Mouse (Mus musculus): ENCODE data around the gene Iqcn.
A peak's percentile ranks its signal among the peaks of the same experiment; 100 is the strongest.

The Iqcn gene

GRCm38 (mm10) chr8:70738211-70738610 is 35.0 kb downstream of the Iqcn start:
- TF ChIP-seq NANOG (IDR thresholded peaks at IDR 0.05; ENCODE audit: borderline replicate concordance, low read length) = no peak
- no peak for TF ChIP-seq CTCF (conservative IDR thresholded peaks at IDR 0.05; ENCODE audit: low read length)
- TF ChIP-seq POU5F1 (IDR thresholded peaks at IDR 0.05; ENCODE audit: borderline replicate concordance, low read length) = no peak
- no peak overlapping the region for H3K4me3 ChIP-seq (replicated peaks; ENCODE audit: low read length)
- H3K9me3 ChIP-seq (ENCODE audit: low read length) = no peaks in the 10 kb centered on the region
- H3K36me3 ChIP-seq (ENCODE audit: insufficient read depth, low read length) = no peaks in the 10 kb centered on the region
- peaks cover 18% of the 10 kb centered on the region for H3K4me1 ChIP-seq (replicated peaks; ENCODE audit: low read depth, low read length)
- peaks cover 36% of the 10 kb centered on the region for H3K27me3 ChIP-seq (ENCODE audit: insufficient read depth, low read length)

GRCm38 (mm10) chr8:70741661-70742060 is 38.4 kb downstream of the Iqcn start:
- TF ChIP-seq POU5F1 (IDR thresholded peaks at IDR 0.05; ENCODE audit: borderline replicate concordance, low read length) (no peak), CTCF (conservative IDR thresholded peaks at IDR 0.05; ENCODE audit: low read length) (no peak), NANOG (IDR thresholded peaks at IDR 0.05; ENCODE audit: borderline replicate concordance, low read length) (no peak)
- Histone ChIP-seq H3K9me3 (ENCODE audit: low read length) (no peaks in the 10 kb centered on the region), H3K4me3 (replicated peaks; ENCODE audit: low read length) (no peak overlapping the region), H3K27me3 (ENCODE audit: insufficient read depth, low read length) (peaks cover 70% of the 10 kb centered on the region), H3K4me1 (replicated peaks; ENCODE audit: low read depth, low read length) (peaks cover 51% of the 10 kb centered on the region), H3K36me3 (ENCODE audit: insufficient read depth, low read length) (no peaks in the 10 kb centered on the region)

- peaks cover 75% of the 10 kb centered on the region for H3K27me3 ChIP-seq (ENCODE audit: insufficient read depth, low read length)
- H3K36me3 ChIP-seq (ENCODE audit: insufficient read depth, low read length) = no peaks in the 10 kb centered on the region
- H3K4me3 ChIP-seq (replicated peaks; ENCODE audit: low read length) = no peak overlapping the region
- peaks cover 54% of the 10 kb centered on the region for H3K4me1 ChIP-seq (replicated peaks; ENCODE audit: low read depth, low read length)
- no peaks in the 10 kb centered on the region for H3K9me3 ChIP-seq (ENCODE audit: low read length)
- TF ChIP-seq CTCF (conservative IDR thresholded peaks at IDR 0.05; ENCODE audit: low read length) = no peak
- TF ChIP-seq POU5F1 (IDR thresholded peaks at IDR 0.05; ENCODE audit: borderline replicate concordance, low read length) = no peak
- TF ChIP-seq NANOG (IDR thresholded peaks at IDR 0.05; ENCODE audit: borderline replicate concordance, low read length) = no peak
Observed at GRCm38 (mm10) chr8:70742176-70742575, 38.9 kb downstream of the Iqcn start.

- no peaks in the 10 kb centered on the region for H3K36me3 ChIP-seq (ENCODE audit: insufficient read depth, low read length)
- peaks cover 82% of the 10 kb centered on the region for H3K27me3 ChIP-seq (ENCODE audit: insufficient read depth, low read length)
- peaks cover 64% of the 10 kb centered on the region for H3K4me1 ChIP-seq (replicated peaks; ENCODE audit: low read depth, low read length)
- H3K9me3 ChIP-seq (ENCODE audit: low read length) = no peaks in the 10 kb centered on the region
- TF ChIP-seq NANOG (IDR thresholded peaks at IDR 0.05; ENCODE audit: borderline replicate concordance, low read length) (no peak), POU5F1 (IDR thresholded peaks at IDR 0.05; ENCODE audit: borderline replicate concordance, low read length) (no peak), CTCF (conservative IDR thresholded peaks at IDR 0.05; ENCODE audit: low read length) (no peak)
- peak overlapping the region; percentile 77 for H3K4me3 ChIP-seq (replicated peaks; ENCODE audit: low read length)
Observed at GRCm38 (mm10) chr8:70742981-70743655, 39.9 kb downstream of the Iqcn start.

GRCm38 (mm10) chr8:70743656-70744590 is 40.7 kb downstream of the Iqcn start:
- TF ChIP-seq POU5F1 (IDR thresholded peaks at IDR 0.05; ENCODE audit: borderline replicate concordance, low read length) (no peak), CTCF (conservative IDR thresholded peaks at IDR 0.05; ENCODE audit: low read length) (no peak), NANOG (IDR thresholded peaks at IDR 0.05; ENCODE audit: borderline replicate concordance, low read length) (no peak)
- Histone ChIP-seq H3K36me3 (ENCODE audit: insufficient read depth, low read length) (no peaks in the 10 kb centered on the region), H3K4me3 (replicated peaks; ENCODE audit: low read length) (peak overlapping the region; percentile 77), H3K9me3 (ENCODE audit: low read length) (no peaks in the 10 kb centered on the region), H3K27me3 (ENCODE audit: insufficient read depth, low read length) (peaks cover 84% of the 10 kb centered on the region), H3K4me1 (replicated peaks; ENCODE audit: low read depth, low read length) (peaks cover 72% of the 10 kb centered on the region)

- Histone ChIP-seq H3K4me3 (replicated peaks; ENCODE audit: low read length) (peak overlapping the region; percentile 10; the same call in 1 of the 2 replicates), H3K9me3 (ENCODE audit: low read length) (no peaks in the 10 kb centered on the region), H3K27me3 (ENCODE audit: insufficient read depth, low read length) (peaks cover 90% of the 10 kb centered on the region), H3K36me3 (ENCODE audit: insufficient read depth, low read length) (no peaks in the 10 kb centered on the region), H3K4me1 (replicated peaks; ENCODE audit: low read depth, low read length) (peaks cover 78% of the 10 kb centered on the region)
- TF ChIP-seq POU5F1 (IDR thresholded peaks at IDR 0.05; ENCODE audit: borderline replicate concordance, low read length) = no peak
- TF ChIP-seq NANOG (IDR thresholded peaks at IDR 0.05; ENCODE audit: borderline replicate concordance, low read length) = no peak
- no peak for TF ChIP-seq CTCF (conservative IDR thresholded peaks at IDR 0.05; ENCODE audit: low read length)
Observed at GRCm38 (mm10) chr8:70744806-70745205, 41.5 kb downstream of the Iqcn start.

- Histone ChIP-seq H3K4me3 (replicated peaks; ENCODE audit: low read length) (no peak overlapping the region), H3K27me3 (ENCODE audit: insufficient read depth, low read length) (peaks cover 90% of the 10 kb centered on the region), H3K4me1 (replicated peaks; ENCODE audit: low read depth, low read length) (peaks cover 78% of the 10 kb centered on the region), H3K36me3 (ENCODE audit: insufficient read depth, low read length) (no peaks in the 10 kb centered on the region), H3K9me3 (ENCODE audit: low read length) (no peaks in the 10 kb centered on the region)
- TF ChIP-seq CTCF (conservative IDR thresholded peaks at IDR 0.05; ENCODE audit: low read length) (no peak), POU5F1 (IDR thresholded peaks at IDR 0.05; ENCODE audit: borderline replicate concordance, low read length) (no peak), NANOG (IDR thresholded peaks at IDR 0.05; ENCODE audit: borderline replicate concordance, low read length) (no peak)
Observed at GRCm38 (mm10) chr8:70745691-70746220, 42.5 kb downstream of the Iqcn start.

GRCm38 (mm10) chr8:70746676-70747075 is 43.4 kb downstream of the Iqcn start:
- no peaks in the 10 kb centered on the region for H3K9me3 ChIP-seq (ENCODE audit: low read length)
- peaks cover 76% of the 10 kb centered on the region for H3K4me1 ChIP-seq (replicated peaks; ENCODE audit: low read depth, low read length)
- no peak overlapping the region for H3K4me3 ChIP-seq (replicated peaks; ENCODE audit: low read length)
- H3K36me3 ChIP-seq (ENCODE audit: insufficient read depth, low read length) = no peaks in the 10 kb centered on the region
- TF ChIP-seq CTCF (conservative IDR thresholded peaks at IDR 0.05; ENCODE audit: low read length) (no peak), POU5F1 (IDR thresholded peaks at IDR 0.05; ENCODE audit: borderline replicate concordance, low read length) (no peak), NANOG (IDR thresholded peaks at IDR 0.05; ENCODE audit: borderline replicate concordance, low read length) (no peak)
- H3K27me3 ChIP-seq (ENCODE audit: insufficient read depth, low read length) = peaks cover 83% of the 10 kb centered on the region
